Mouse (Mus musculus) embryo, embryonic 9.5 days (tissue): ENCODE measurements around the gene Prune2.

Experiments used
- DNase-seq: peaks from one replicate; pipeline ENCODE4 v3.0.0-alpha.2; 2017; ENCODE audit errors: extremely low spot score

Prune2 gene

DNA sequence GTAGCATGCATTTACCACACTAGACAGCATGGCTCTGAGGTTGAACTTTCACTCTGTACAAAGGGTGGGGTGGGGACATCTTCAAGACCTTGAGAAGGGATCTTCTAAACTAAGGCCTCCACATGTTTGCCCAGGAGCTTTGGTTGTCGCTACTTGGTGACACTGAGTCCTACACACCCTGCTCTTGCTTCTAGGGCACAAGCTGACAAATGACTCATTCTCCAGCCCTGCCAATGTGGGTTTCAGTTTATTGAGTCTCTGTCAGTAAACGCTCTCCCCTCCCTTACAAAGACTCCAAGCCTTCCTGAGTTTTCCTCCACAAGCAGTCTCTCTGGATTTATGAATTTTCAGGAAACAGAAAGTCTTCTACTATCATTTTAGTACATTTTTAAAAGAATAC lies 307.3 kb downstream of the Prune2 start:
- DNase-seq = no peak

DNA sequence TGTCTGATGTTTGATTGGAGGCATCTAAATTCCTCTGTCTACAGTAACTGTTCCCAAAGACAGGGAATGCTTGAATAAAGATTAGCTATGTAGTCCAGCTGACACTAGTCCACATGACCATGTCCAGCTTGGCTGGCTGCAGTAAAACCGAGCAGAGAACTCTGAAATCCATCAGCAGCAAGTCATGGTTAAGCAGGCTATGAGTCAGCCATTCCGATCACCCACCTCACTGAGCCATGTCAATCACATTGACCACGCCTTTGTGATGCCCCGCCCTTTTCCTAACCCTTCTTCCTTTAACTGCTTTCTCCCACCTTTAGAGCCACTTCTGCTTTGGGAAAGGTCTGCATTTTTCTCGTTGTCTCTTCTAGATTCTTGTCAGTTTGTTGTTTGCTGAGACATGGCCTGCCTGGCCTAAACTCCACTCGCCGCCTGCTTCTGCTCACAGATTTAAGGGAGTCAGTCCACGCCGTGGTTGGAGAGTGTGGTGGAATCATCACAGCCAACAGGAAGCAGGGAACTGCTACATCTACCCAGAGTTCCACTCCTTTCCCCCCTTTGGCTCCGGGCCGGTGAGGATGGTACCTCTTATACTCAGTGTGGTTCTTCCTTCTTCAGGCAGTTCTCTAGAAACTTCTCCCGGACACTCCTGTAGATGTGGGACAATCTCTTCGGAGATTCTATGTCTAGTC lies 307.9 kb downstream of the Prune2 start:
- DNase-seq = no peak

DNA sequence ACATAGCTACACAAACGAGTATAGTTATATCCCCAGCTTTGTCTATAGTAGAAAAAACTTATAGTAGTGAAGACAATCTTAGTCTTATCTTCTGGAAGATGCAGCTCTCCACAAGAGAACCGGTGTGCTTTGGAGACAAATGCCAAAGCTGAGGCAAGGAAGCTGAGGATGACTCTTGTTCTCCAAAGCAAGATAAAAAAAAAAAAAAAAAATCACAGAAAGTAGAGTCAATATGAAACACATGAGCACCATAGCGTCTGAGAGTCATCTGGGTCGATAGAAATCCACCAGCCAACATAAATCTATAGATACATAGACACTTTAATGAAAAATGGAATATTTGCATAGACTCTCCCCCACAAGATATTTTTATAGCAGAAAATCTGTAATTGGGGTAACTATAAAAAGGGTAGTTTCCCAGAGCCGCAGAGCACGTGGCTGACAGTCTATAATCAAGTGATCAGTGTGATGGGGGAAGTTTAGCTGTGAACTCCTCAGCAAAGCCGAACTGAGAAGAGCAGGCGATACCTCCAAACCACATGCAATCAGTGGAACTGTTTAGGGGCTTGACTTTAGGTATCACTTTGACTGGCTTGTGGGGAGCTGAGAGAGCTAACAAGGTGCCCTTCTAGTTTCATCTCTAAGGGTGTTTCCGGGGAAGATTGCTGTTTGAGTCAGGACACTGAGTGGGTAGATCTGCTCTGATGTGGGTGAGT lies 308.7 kb downstream of the Prune2 start:
- DNase-seq = no peak

DNA sequence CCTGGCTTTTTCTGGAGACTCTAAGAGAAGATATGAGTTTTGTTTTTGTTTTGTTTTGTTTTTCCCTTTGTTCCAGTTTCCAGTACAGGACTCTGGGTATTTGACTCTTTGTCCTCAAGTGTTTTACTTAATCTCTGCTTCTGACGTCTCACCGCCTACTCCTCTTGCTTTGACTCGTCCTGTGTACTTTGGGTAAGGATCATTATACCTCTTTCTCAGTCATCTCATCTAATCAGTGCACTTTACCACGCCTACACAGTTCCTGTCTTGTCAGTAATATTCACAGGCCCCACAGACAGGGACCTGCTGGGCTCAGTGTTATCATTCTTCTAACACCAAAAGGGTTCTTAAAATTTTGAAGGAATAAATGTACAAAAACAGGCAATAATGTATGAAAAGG lies 312.8 kb downstream of the Prune2 start:
- DNase-seq = no peak

DNA sequence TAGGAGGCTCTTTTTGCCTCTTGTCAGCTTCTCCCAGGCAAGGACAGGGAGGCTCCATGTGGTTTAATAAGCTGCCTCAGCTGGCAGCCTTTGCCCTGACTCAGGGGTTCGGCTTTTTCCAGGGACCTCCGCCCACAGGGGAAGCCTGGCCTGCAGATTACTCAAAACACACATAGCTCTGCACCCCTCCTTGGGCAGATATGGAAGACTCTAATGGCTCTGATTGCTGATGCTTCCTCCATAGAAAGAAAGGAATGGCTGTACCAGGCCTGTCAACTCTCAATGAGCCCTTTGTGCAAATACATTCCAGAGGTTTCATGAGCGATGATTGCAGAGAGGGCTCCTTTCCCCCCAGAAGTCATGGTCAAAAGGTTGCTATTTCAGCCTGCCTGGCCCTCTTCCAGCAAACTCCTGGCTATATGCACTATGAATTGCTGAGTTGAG lies 315.3 kb downstream of the Prune2 start:
- peak; percentile 32 for DNase-seq

DNA sequence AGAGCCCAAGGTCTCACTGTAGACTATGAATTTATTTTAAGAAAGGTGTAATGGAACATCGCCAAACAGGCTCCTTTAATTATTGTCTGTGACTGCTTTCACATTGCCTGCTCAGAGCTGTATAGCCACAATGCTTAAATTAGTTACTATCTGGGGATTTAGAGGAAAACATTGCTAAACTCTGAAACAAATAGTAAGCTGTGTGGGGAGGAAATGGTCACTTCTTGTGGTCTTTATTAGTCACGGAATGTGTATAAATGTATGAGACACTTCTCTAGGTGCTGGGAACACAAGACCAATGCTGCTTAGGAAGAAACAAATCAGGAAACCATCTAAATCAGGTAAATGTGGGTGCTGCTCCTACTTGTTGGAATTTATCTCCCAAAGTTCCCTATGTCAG lies 317.1 kb downstream of the Prune2 start:
- no peak for DNase-seq
